Mouse (Mus musculus) cerebellum, adult 2 months (tissue): ENCODE data around the gene Hs6st2.

ENCODE experiments used
- CTCF ChIP-seq: fragments of 200-500 bp; IDR thresholded peaks from 2 replicates; pipeline ENCODE4 v1.5.1; 2011; ENCODE audit warnings: low read depth, mild to moderate bottlenecking, control low read depth, low read length, moderate library complexity, borderline replicate concordance; ENCODE audit not compliant: insufficient read depth
- POLR2A ChIP-seq: fragments of 200-500 bp; IDR thresholded peaks from 2 replicates; pipeline ENCODE4 v1.6.1; 2011; ENCODE audit warnings: low read length, control low read depth, borderline replicate concordance; ENCODE audit not compliant: insufficient read depth

DNA sequence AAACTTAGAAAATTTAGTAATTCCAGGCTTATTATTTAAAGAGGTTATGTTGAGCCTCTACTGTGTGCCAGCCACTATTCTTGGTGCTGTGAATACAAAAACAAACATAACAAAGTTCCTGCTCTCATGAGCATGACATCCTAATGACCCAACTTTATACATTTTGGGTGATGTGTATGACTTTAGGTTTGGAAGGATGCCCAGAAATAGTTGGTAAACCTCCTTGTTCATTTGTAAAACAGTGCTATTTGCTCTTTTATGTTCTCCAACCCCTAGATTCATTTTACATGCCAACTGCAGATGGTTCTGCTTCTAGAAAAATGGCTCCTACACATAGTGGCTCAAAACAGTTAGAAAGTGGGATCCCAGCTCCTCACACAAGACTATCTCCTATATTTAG is 153.1 kb downstream of the Hs6st2 start:
- no peak for TF ChIP-seq CTCF
- no peak for TF ChIP-seq POLR2A
